Mouse (Mus musculus): ENCODE results near the gene Cnih2. TPM values are rescaled to one million over a fixed set of nuclear protein-coding genes. Genes with fewer than 3 reads are reported as not detected.
A peak's percentile ranks its signal among the peaks of the same experiment; 100 is the strongest.

Gene Cnih2
- total and polyA plus RNA-seq, 2 experiments, result 0.12 TPM; not detected in 1

GRCm38 (mm10) chr19:5073028-5073427 is 25.3 kb downstream of the Cnih2 start:
- 0 out of 2 replicates have a peak overlapping the region, but pooled peaks have one; percentile 18 for H3K4me3 ChIP-seq (ENCODE audit: insufficient read depth, low read depth, low read length)
- 3% methylated on average over 15 of the region's 15 CpGs for WGBS
- TF ChIP-seq CTCF (IDR thresholded peaks at IDR 0.05; ENCODE audit: low read depth, low read length) (peak; percentile 59), POLR2A (IDR thresholded peaks at IDR 0.05; ENCODE audit: extremely low read depth, insufficient read depth, low read length) (no peak)
- no peak overlapping the region for H3K9ac ChIP-seq (ENCODE audit: low read depth, low read length)
- peaks cover 9% of the 10 kb centered on the region; the same call in 1 of the 2 replicates for H3K4me1 ChIP-seq (ENCODE audit: control insufficient read depth, insufficient read depth, low read length)
- no peak overlapping the region for H3K27ac ChIP-seq (replicated peaks; ENCODE audit: insufficient read depth, low read depth, low read length)
- peaks cover 10% of the 10 kb centered on the region for H3K27me3 ChIP-seq (ENCODE audit: control insufficient read depth, insufficient read depth, low read length)
- no peaks in the 10 kb centered on the region for H3K36me3 ChIP-seq (ENCODE audit: control insufficient read depth, insufficient read depth, low read length)
- no peaks in the 10 kb centered on the region for H3K79me2 ChIP-seq (ENCODE audit: control insufficient read depth, insufficient read depth, low read length)
- no peak for DNase-seq (ENCODE audit: extremely low read depth, low read depth, low spot score)

GRCm38 (mm10) chr19:5072389-5073019 is 25.8 kb downstream of the Cnih2 start:
- no peaks in the 10 kb centered on the region for H3K79me2 ChIP-seq (ENCODE audit: control insufficient read depth, insufficient read depth, low read length)
- H3K36me3 ChIP-seq (ENCODE audit: control insufficient read depth, insufficient read depth, low read length), result no peaks in the 10 kb centered on the region
- no peak for TF ChIP-seq POLR2A (IDR thresholded peaks at IDR 0.05; ENCODE audit: extremely low read depth, insufficient read depth, low read length)
- TF ChIP-seq CTCF (IDR thresholded peaks at IDR 0.05; ENCODE audit: low read depth, low read length), result no peak
- H3K4me1 ChIP-seq (ENCODE audit: control insufficient read depth, insufficient read depth, low read length), result peaks cover 9% of the 10 kb centered on the region; the same call in 1 of the 2 replicates
- 7% methylated on average over 20 of the region's 20 CpGs for WGBS
- H3K27ac ChIP-seq (replicated peaks; ENCODE audit: insufficient read depth, low read depth, low read length), result no peak overlapping the region
- H3K27me3 ChIP-seq (ENCODE audit: control insufficient read depth, insufficient read depth, low read length), result peaks cover 12% of the 10 kb centered on the region
- H3K9ac ChIP-seq (ENCODE audit: low read depth, low read length), result no peak overlapping the region
- H3K4me3 ChIP-seq (ENCODE audit: insufficient read depth, low read depth, low read length), result peak overlapping the region; percentile 34
- DNase-seq (ENCODE audit: extremely low read depth, low read depth, low spot score), result no peak

- peaks cover 12% of the 10 kb centered on the region for H3K27me3 ChIP-seq (ENCODE audit: control insufficient read depth, insufficient read depth, low read length)
- H3K36me3 ChIP-seq (ENCODE audit: control insufficient read depth, insufficient read depth, low read length), result no peaks in the 10 kb centered on the region
- TF ChIP-seq POLR2A (IDR thresholded peaks at IDR 0.05; ENCODE audit: extremely low read depth, insufficient read depth, low read length) (no peak), CTCF (IDR thresholded peaks at IDR 0.05; ENCODE audit: low read depth, low read length) (no peak)
- peak overlapping the region; percentile 12; the same call in 1 of the 2 replicates for H3K9ac ChIP-seq (ENCODE audit: low read depth, low read length)
- DNase-seq (ENCODE audit: extremely low read depth, low read depth, low spot score), result peak; percentile 37
- no peaks in the 10 kb centered on the region for H3K79me2 ChIP-seq (ENCODE audit: control insufficient read depth, insufficient read depth, low read length)
- WGBS, result 6% methylated on average over 40 of the region's 40 CpGs
- H3K27ac ChIP-seq (replicated peaks; ENCODE audit: insufficient read depth, low read depth, low read length), result no peak overlapping the region
- H3K4me1 ChIP-seq (ENCODE audit: control insufficient read depth, insufficient read depth, low read length), result peaks cover 9% of the 10 kb centered on the region; the same call in 1 of the 2 replicates
- peak overlapping the region; percentile 34 for H3K4me3 ChIP-seq (ENCODE audit: insufficient read depth, low read depth, low read length)
Measured at GRCm38 (mm10) chr19:5071545-5072369, 26.6 kb downstream of the Cnih2 start.

- Histone ChIP-seq H3K27ac (replicated peaks; ENCODE audit: insufficient read depth, low read depth, low read length) (no peak overlapping the region), H3K9ac (ENCODE audit: low read depth, low read length) (no peak overlapping the region), H3K36me3 (ENCODE audit: control insufficient read depth, insufficient read depth, low read length) (no peaks in the 10 kb centered on the region), H3K27me3 (ENCODE audit: control insufficient read depth, insufficient read depth, low read length) (peaks cover 12% of the 10 kb centered on the region), H3K4me1 (ENCODE audit: control insufficient read depth, insufficient read depth, low read length) (peaks cover 9% of the 10 kb centered on the region; the same call in 1 of the 2 replicates), H3K4me3 (ENCODE audit: insufficient read depth, low read depth, low read length) (no peak overlapping the region), H3K79me2 (ENCODE audit: control insufficient read depth, insufficient read depth, low read length) (no peaks in the 10 kb centered on the region)
- no peak for DNase-seq (ENCODE audit: extremely low read depth, low read depth, low spot score)
- TF ChIP-seq CTCF (IDR thresholded peaks at IDR 0.05; ENCODE audit: low read depth, low read length), result no peak
- TF ChIP-seq POLR2A (IDR thresholded peaks at IDR 0.05; ENCODE audit: extremely low read depth, insufficient read depth, low read length), result no peak
- WGBS, result 31% methylated on average over 11 of the region's 11 CpGs
Measured at GRCm38 (mm10) chr19:5071077-5071476, 27.2 kb downstream of the Cnih2 start.

GRCm38 (mm10) chr19:5069978-5070377 is 28.3 kb downstream of the Cnih2 start:
- Histone ChIP-seq H3K27ac (replicated peaks; ENCODE audit: insufficient read depth, low read depth, low read length) (no peak overlapping the region), H3K9ac (ENCODE audit: low read depth, low read length) (no peak overlapping the region), H3K4me1 (ENCODE audit: control insufficient read depth, insufficient read depth, low read length) (peaks cover 9% of the 10 kb centered on the region; the same call in 1 of the 2 replicates), H3K36me3 (ENCODE audit: control insufficient read depth, insufficient read depth, low read length) (no peaks in the 10 kb centered on the region), H3K79me2 (ENCODE audit: control insufficient read depth, insufficient read depth, low read length) (no peaks in the 10 kb centered on the region), H3K27me3 (ENCODE audit: control insufficient read depth, insufficient read depth, low read length) (peaks cover 12% of the 10 kb centered on the region), H3K4me3 (ENCODE audit: insufficient read depth, low read depth, low read length) (no peak overlapping the region)
- 88% methylated on average over 7 of the region's 7 CpGs for WGBS
- no peak for DNase-seq (ENCODE audit: extremely low read depth, low read depth, low spot score)
- TF ChIP-seq POLR2A (IDR thresholded peaks at IDR 0.05; ENCODE audit: extremely low read depth, insufficient read depth, low read length) (no peak), CTCF (IDR thresholded peaks at IDR 0.05; ENCODE audit: low read depth, low read length) (no peak)
